Mouse (Mus musculus) ES-E14 (cell line): ENCODE measurements around the gene Ccdc172. TPM values are rescaled to one million over a fixed set of nuclear protein-coding genes. Genes with fewer than 3 reads are reported as not detected.

ENCODE experiments used
- DNase-seq: peaks from one replicate; pipeline ENCODE4 v3.0.0-alpha.2; 2013; ENCODE audit warnings: low read depth, low spot score
- H3K27ac ChIP-seq: 2 replicates; pipeline ENCODE4 v1.5.1; 2012; ENCODE audit warnings: low read depth, mild to moderate bottlenecking, low read length, moderate library complexity, mixed read lengths; ENCODE audit not compliant: poor library complexity, insufficient read depth, severe bottlenecking
- H3K36me3 ChIP-seq: 2 replicates; pipeline ENCODE4 v1.6.1; 2012; ENCODE audit warnings: mild to moderate bottlenecking, low read length, moderate library complexity, mixed read lengths; ENCODE audit not compliant: control insufficient read depth, poor library complexity, insufficient read depth, severe bottlenecking
- H3K4me1 ChIP-seq, 2 experiments: fragments of 150-350 bp in 1 of 2; sonication (generic) in 1 of 2; 2 replicates each; pipeline ENCODE4 v1.6.1; 2012; ENCODE audit warnings: low read length in 2 of 2, mild to moderate bottlenecking in 1 of 2, mixed read lengths in 1 of 2; ENCODE audit not compliant: control insufficient read depth in 2 of 2, insufficient read depth in 2 of 2, poor library complexity in 1 of 2
- H3K4me3 ChIP-seq, 2 experiments: fragments of 150-350 bp in 1 of 2; sonication (generic) in 1 of 2; 2 replicates each; pipeline ENCODE4 v1.5.1; 2012; ENCODE audit warnings: low read length in 2 of 2, low read depth in 1 of 2, mild to moderate bottlenecking in 1 of 2, mixed read lengths in 1 of 2; ENCODE audit not compliant: insufficient read depth in 1 of 2, poor library complexity in 1 of 2, severe bottlenecking in 1 of 2
- H3K9ac ChIP-seq: 2 replicates; pipeline ENCODE4 v1.6.1; 2012; ENCODE audit warnings: low read depth, mild to moderate bottlenecking, low read length, mixed read lengths; ENCODE audit not compliant: poor library complexity, insufficient read depth, severe bottlenecking
- H3K9me3 ChIP-seq: fragments of 150-350 bp; sonication (generic); 2 replicates; pipeline ENCODE4 v1.6.1; 2012; ENCODE audit warnings: low read depth, mild to moderate bottlenecking, low read length; ENCODE audit not compliant: control insufficient read depth, insufficient read depth
- CHD2 ChIP-seq: IDR thresholded peaks from 2 replicates; pipeline ENCODE4 v1.6.1; 2014; ENCODE audit warnings: mild to moderate bottlenecking, low read depth, low read length, inconsistent platforms
- HCFC1 ChIP-seq: IDR thresholded peaks from 2 replicates; pipeline ENCODE4 v1.6.1; 2012; ENCODE audit warnings: low read length, inconsistent platforms, borderline replicate concordance; ENCODE audit not compliant: insufficient read depth
- MAFK ChIP-seq: IDR thresholded peaks from 2 replicates; pipeline ENCODE4 v1.6.1; 2014; ENCODE audit warnings: mild to moderate bottlenecking, low read depth, low read length, inconsistent platforms; ENCODE audit not compliant: insufficient read depth
- ZC3H11A ChIP-seq: IDR thresholded peaks from 2 replicates; pipeline ENCODE4 v1.6.1; 2012; ENCODE audit warnings: low read depth, mild to moderate bottlenecking, inconsistent platforms, low read length, borderline replicate concordance
- ZNF384 ChIP-seq: IDR thresholded peaks from 2 replicates; pipeline ENCODE4 v1.6.1; 2012; ENCODE audit warnings: low read depth, low read length, inconsistent platforms
- in situ Hi-C, 2 experiments: fragments of 600-800 bp; cut with MboI; formaldehyde crosslinking; loops; one replicate each; pipeline ENCODE4 v1.15.1; 2025; ENCODE audit warnings: low sequenced_read_pairs in 2 of 2, inconsistent platforms in 1 of 2; ENCODE audit not compliant: unreplicated experiment in 2 of 2
- total RNA-seq: library from RNA; depleted of rRNA; stranded (reverse); fragments of 300-350 nt; gene quantifications from 2 replicates; pipeline ENCODE4 v1.2.3, GENCODE M21; 2012

Ccdc172 gene
- total RNA-seq, 1 experiment = 3.5 TPM

GRCm38 (mm10) chr19:58482373-58482977, 29.3 kb upstream of the Ccdc172 start:
- no peaks in the 10 kb centered on the region for H3K4me1 ChIP-seq
- H3K27ac ChIP-seq = no peak overlapping the region
- H3K9me3 ChIP-seq = no peaks in the 10 kb centered on the region
- H3K4me3 ChIP-seq = no peak overlapping the region
- in situ Hi-C loops = no loop called here
- no peak overlapping the region for H3K9ac ChIP-seq
- DNase-seq = no peak
- no peaks in the 10 kb centered on the region for H3K36me3 ChIP-seq
- TF ChIP-seq ZC3H11A (no peak), ZNF384 (no peak), CHD2 (no peak)

GRCm38 (mm10) chr19:58486686-58487085, 25.1 kb upstream of the Ccdc172 start:
- no peak for DNase-seq
- no peak overlapping the region for H3K4me3 ChIP-seq
- no peak overlapping the region for H3K27ac ChIP-seq
- H3K36me3 ChIP-seq = no peaks in the 10 kb centered on the region
- TF ChIP-seq CHD2 (no peak), ZC3H11A (no peak), ZNF384 (no peak), MAFK (no peak), HCFC1 (no peak)
- H3K9me3 ChIP-seq = no peaks in the 10 kb centered on the region
- in situ Hi-C loops = no loop called here
- no peak overlapping the region for H3K9ac ChIP-seq
- no peaks in the 10 kb centered on the region for H3K4me1 ChIP-seq

- no peak overlapping the region for H3K9ac ChIP-seq
- no peaks in the 10 kb centered on the region for H3K36me3 ChIP-seq
- no peaks in the 10 kb centered on the region for H3K4me1 ChIP-seq
- H3K4me3 ChIP-seq = no peak overlapping the region
- no peak for TF ChIP-seq CHD2
- no peak for TF ChIP-seq HCFC1
- no peak for TF ChIP-seq MAFK
- no peak for TF ChIP-seq ZC3H11A
- TF ChIP-seq ZNF384 = no peak
- no peaks in the 10 kb centered on the region for H3K9me3 ChIP-seq
- no peak overlapping the region for H3K27ac ChIP-seq
- in situ Hi-C loops = no loop called here
- no peak for DNase-seq
Observed at GRCm38 (mm10) chr19:58497106-58497505, 14.7 kb upstream of the Ccdc172 start.

GRCm38 (mm10) chr19:58499420-58499966, 12.3 kb upstream of the Ccdc172 start:
- no peaks in the 10 kb centered on the region for H3K36me3 ChIP-seq
- H3K9ac ChIP-seq = no peak overlapping the region
- in situ Hi-C loops = no loop called here
- no peak overlapping the region for H3K4me3 ChIP-seq
- no peak for TF ChIP-seq MAFK
- no peak for TF ChIP-seq ZNF384
- no peak for DNase-seq
- H3K4me1 ChIP-seq = no peaks in the 10 kb centered on the region
- H3K27ac ChIP-seq = no peak overlapping the region
- no peaks in the 10 kb centered on the region for H3K9me3 ChIP-seq

- no peak for DNase-seq
- TF ChIP-seq ZNF384 = peak; percentile 93
- TF ChIP-seq CHD2 = no peak
- no peaks in the 10 kb centered on the region for H3K4me1 ChIP-seq
Observed at GRCm38 (mm10) chr19:58500049-58500448, 11.7 kb upstream of the Ccdc172 start.

More at GRCm38 (mm10) chr19:58500049-58500448, 11.7 kb upstream of the Ccdc172 start:
- Histone ChIP-seq H3K36me3 (no peaks in the 10 kb centered on the region), H3K4me3 (no peak overlapping the region), H3K27ac (no peak overlapping the region), H3K9ac (no peak overlapping the region), H3K9me3 (no peaks in the 10 kb centered on the region)
- in situ Hi-C loops = no loop called here
